Mouse (Mus musculus): ENCODE results near the gene Dgka. TPM values are rescaled to one million over a fixed set of nuclear protein-coding genes. Genes with fewer than 3 reads are reported as not detected.
"Not testable (repeated sequence)": the region's sequence is repeated elsewhere in the genome, so short reads cannot be mapped to it uniquely, and the experiment has no call there.

Gene Dgka
- total RNA-seq, 2 experiments from 2014 or later = 11.7 to 11.9 TPM

DNA sequence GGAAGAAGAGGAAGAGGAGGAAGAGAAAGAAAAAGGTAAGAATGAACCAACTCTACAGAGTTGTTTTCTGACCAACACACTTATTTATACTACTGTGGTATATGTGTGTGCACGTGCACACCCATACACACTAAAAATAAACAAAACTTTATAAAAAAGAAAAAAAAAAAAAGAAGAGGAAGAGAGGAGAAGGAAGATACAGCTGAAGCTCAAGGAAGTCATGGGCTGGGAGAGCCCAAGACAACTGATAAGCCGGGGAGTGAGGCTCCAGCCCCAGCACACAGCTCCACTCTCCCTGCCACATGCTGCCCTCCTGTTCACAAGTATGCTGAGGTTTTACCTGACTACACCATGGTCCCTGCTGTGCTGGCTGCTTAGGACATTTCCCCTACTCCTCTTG is 4.4 kb downstream of the Dgka start:
- intact Hi-C loops (cut with DNase I) = no loop called here
- DNase-seq (ENCODE audit: low spot score) = no peak

DNA sequence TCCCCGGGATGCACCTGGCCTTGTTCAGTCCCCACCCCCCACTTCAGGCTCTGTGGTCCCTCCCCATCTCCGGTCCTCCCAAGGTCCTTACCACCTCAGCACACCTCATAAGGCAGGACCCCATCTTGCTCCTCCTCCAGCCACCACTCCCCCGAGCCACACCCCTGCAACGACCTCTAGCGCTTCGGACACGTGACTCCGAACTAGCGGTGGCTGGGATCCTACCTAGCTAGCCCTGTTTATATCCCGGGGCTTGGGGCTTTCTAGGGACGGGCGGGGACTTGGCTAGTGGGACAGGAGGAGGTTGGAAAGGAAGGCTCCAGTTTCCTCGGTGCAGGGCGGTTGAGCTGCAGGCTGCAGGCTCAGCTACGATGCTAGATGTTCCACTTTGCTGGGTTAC is 7.2 kb downstream of the Dgka start:
- no peak for DNase-seq (ENCODE audit: low spot score)
- intact Hi-C loops (cut with DNase I) = no loop called here

DNA sequence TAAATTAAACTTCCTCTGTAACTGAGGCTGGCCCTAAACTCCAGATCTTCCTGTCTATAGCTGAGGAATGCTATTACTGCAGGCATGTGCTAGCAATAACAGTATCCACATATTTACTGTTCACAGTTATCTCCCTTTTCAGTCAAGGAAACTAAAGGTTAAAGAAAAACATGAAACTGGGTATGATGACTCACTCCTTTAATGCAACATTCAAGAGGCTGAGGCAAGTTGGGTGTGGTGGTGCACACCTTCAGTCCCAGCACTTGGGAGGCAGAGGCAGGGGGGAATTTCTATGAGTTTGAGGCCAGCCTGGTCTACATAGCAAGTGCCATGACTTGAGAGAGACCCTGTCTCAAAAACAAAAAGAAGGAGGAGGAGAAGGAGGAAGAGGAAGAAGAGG is 12.7 kb downstream of the Dgka start:
- intact Hi-C loops (cut with DNase I) = loop anchor here (1.0 kb wide), 1 partner anchor 163 kb away; no protein-coding TSS in a partner anchor
- DNase-seq (ENCODE audit: low spot score) = no peak

DNA sequence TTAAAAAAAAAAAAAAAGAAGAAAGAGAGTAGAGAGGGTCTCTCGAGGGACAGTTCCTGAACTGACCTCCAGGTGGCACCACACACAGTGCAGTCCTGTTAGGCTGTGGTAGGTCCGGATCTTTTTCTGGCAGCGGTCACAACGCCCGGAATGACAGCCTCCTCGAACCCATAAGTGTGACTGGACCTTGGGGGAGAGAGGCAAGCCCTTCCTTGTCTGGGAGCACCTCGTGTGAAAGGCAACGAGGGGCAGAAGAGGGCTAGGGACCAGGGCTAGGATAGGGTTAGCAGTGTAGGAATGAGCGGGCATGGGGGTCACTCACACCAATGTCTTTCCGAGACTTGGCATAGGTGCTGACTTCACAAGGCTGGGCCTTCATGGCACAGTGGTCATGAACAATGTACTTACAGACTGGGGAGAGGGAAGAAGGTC is 13.6 kb downstream of the Dgka start:
- DNase-seq (ENCODE audit: low spot score) = peak; percentile 36
- intact Hi-C loops (cut with DNase I) = loop anchor here (1.0 kb wide), 1 partner anchor 164 kb away; no protein-coding TSS in a partner anchor

DNA sequence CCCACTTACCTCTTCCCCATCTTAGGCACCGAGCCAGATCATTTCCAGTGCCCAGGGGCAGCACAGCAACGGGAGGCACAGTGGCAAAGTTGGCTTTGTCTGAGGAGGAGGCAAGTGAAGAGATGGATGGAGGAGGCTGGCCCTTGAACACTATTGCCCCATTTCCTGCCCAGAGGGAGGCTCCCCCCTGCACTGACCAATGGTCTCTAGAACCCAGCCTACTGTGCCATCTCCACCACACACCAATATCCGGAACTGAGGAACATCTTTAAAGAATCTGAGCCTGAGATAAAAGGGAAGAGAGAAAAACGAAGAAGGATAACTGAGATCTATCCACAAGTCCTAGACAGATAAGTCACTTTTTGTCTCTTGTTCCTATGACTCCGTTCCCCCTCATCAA is 16.6 kb downstream of the Dgka start:
- no peak for DNase-seq (ENCODE audit: low spot score)
- intact Hi-C loops (cut with DNase I) = no loop called here

DNA sequence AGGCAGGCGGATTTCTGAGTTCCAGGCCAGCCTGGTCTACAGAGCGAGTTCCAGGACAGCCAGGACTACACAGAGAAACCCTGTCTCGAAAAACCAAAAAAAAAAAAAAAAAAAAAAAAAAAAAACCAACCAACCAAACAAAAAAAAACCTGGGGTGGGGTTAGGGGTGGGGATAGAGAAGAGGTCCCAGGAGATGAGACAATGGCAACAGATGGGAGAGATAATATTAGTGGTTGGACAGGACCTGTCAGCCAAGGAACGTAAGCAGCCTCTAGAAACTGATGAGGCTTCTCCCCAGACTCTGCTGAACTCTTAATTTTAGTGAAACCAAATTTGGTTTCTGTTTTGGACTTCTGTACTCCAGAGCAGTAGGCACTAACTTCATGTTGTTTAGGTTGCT is 19.2 kb downstream of the Dgka start:
- DNase-seq (ENCODE audit: low spot score); intact Hi-C loops (cut with DNase I): not testable (repeated sequence)

DNA sequence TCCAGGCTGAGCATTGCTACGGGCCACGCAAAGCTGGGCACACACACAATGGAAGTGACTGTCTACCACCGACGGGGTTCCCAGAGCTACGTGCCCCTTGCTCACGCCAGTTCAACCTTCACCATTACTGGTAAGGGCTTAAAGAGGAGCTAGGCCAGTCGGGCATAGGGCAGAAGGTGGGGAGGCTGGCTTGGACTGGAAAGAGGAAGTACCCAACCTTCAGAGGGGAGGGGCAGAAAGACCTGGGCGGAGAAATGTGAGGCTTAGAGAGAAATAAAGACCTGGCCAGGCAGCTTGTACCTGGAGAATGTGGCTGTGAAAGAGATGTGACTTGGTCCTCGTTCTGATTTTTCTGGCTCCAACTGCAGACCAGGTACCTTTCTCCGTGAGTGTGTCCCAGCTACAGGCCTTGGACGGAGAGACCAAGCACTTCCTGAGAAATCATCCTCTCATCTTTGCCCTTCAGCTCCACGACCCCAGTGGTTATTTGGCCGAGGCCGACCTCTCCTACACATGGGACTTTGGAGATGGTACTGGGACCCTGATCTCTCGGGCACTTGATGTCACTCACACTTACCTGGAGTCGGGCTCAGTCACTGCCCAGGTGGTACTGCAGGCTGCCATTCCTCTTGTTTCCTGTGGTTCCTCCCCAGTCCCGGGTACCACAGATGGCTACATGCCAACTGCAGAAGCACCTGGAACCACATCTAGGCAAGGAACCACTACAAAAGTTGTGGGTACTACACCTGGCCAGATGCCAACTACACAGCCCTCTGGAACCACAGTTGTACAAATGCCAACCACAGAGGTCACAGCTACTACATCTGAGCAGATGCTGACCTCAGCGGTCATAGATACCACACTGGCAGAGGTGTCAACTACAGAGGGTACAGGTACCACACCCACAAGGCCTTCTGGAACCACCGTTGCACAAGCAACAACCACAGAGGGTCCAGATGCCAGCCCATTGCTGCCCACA is 28.8 kb downstream of the Dgka start:
- DNase-seq (ENCODE audit: low spot score) = no peak
- intact Hi-C loops (cut with DNase I) = no loop called here

DNA sequence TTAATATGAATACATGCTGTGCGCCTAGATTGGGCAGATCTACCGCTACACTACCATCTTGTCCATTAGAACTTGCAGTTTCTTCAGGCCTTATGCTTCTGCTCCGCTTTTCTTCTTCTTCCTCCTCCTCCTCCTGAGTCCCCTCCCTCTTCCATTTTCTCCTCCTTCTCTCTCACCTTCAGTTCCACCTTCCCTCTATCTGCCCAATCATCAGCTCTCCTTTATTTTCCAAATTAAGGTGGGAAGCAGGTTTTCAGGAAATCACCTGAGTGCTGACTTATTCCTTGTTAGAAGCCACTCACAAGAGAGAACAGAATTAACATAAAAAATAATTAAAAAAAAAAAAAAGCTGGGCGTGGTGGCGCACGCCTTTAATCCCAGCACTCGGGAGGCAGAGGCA is 33.3 kb downstream of the Dgka start:
- intact Hi-C loops (cut with DNase I) = not testable (repeated sequence)

DNA sequence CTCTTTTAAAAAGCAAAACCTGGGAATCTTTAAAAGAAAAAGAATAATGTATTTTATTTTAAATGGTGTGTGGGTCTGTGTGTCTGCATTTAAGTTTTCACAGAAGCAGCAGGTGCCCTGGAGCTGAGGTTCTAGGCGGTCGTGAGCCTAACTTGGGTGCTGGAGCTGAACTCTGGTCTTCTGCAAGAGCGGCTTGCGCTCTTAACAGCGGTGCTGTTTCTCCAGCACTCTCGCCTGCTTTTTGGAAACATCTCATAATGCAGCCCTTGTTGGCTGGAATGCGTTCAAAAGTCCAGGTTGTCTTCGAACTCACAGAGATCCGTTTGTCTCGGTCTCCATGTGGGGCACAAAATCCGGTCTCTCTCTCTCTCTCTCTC is 39.4 kb downstream of the Dgka start:
- no peak for DNase-seq (ENCODE audit: low spot score)
- intact Hi-C loops (cut with DNase I) = no loop called here

More for the DNA sequence above, 33.3 kb downstream of the Dgka start:
- DNase-seq (ENCODE audit: low spot score) = not testable (repeated sequence)

DNA sequence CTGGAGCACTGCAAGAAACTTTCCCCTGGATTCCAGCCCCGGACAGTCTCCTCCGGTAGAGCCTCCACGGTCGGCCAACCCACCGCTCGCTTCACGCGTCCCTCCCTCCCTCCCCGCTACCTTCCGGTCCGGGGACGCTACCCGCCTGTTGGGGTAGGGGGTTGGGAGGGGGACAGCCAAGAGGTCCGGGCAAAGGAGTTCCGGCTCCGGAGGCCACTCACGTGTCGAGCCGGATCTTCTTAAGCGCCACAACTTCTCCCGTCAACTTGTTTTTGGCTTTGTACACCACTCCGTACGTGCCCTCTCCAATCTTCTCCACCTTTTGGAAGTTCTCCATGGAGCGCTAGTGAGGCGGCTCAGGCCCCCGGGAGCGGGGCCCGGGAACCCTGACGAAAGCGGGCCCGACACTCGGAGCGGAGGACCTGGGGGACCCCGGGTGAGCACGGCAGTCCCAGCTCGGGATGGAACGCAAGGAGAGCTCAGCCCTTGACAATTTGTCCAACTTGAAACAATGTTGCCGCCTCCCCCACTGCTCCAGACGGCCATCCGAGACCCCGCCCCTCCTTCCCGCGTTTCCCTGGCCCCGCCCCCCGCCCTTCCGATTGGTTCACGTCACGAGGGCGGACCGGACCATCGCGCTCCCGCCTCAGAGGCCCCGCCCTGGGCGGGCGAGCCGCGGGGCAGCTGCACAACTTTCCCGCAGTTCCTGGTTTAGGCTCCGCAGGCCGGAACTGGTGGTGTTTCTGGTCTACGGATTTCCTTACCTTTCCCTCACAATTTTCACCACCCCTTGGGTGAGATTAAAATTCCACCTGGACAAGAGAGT is 40.0 kb downstream of the Dgka start, which contains the start of gene Cdk2:
Cdk2 (minus strand) TSS at position 541 of the 826 bp plus-strand sequence.
- intact Hi-C loops (cut with DNase I) = no loop called here
- peak; percentile 86 for DNase-seq (ENCODE audit: low spot score)

DNA sequence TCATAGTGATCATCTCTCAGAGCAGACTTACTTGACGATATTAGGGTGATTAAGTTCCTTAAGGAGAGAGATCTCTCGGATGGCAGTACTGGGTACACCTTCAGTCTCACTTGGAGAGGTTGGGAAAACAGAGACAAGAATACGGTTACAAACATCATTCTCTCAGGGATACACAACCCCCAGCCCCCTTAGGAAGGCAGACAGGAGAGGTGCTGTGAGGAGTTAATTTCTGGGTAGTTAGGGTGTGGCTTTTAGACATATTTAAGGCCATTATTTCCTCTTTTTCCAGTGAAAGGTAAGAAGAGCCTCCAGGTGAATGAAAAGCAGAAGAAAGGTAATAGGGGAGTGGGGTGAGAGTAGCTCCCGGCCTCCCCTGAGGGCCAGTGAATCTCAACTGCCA is 40.8 kb downstream of the Dgka start, which contains the start of gene Pmel:
Pmel (plus strand) TSS at position 301 of the 400 bp plus-strand sequence.
- no peak for DNase-seq (ENCODE audit: low spot score)
- intact Hi-C loops (cut with DNase I) = no loop called here

DNA sequence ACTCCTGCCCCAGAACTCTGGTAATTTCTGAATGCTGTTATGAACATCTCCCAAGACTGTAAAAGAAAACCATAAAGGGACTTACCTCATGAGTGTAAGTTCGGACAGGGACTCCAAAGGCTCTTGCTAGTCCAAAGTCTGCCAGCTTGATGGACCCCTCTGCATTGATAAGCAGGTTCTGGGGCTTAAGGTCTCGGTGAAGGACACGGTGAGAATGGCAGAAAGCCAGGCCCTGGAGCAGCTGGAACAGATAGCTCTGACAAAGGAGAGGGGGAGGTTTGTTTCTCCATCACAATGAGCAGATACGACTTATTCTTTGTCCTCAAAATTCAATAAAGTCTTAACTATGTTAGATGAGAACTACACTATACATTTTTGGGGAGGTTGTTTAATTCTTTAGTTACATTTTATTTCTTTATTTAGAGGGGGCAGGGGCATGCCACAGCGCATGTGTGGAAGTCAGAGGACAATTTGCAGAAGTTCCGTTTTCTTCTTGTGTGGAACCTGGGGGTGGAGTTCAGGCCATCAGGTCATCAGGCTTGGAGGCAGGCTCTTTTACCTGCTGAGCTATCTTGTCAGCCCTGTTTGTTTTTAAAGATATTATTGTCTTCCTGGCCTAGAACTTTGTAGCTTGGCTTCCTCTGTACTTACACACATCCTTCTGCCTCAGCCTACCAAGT is 42.2 kb downstream of the Dgka start:
- DNase-seq (ENCODE audit: low spot score) = no peak
- intact Hi-C loops (cut with DNase I) = no loop called here

DNA sequence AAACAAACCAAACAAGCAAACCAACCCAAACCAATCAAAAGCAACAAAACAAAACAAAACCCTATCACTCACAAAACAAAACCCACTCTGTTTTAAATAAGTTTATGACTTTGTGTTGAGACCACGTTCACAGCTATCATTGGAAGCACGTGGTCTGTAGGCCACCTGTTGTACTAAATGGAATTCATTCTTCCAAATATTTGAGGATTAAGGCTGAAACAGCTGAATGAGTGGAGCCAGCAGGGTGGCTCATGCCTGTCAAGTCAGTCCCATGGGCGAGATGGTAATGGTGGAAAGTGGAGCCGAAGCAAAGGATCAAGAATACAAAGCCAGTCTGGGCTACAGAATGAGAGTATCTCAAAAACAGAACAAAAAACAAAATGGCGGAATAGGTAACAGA is 43.9 kb downstream of the Dgka start:
- intact Hi-C loops (cut with DNase I) = no loop called here

DNA sequence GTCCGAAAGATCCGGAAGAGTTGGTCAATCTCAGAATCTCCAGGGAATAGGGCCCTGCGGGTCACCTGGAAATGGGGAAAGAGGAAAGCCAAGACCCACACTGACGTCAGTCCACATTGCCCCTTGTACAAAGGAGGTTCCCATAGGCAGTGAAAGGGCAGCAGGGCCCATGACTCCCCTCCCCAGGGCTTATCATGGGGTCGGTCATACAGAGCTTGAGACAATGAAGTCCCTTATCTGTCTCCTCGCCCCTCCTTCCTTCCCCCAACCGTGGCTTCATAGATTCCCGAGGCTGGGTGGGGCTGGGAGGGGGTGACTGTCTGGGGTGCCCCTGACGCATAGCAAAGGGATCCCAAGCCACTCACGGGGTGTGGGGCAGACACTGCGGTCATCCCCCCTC is 45.0 kb downstream of the Dgka start:
- no peak for DNase-seq (ENCODE audit: low spot score)
- intact Hi-C loops (cut with DNase I) = no loop called here

More for the DNA sequence above, 43.9 kb downstream of the Dgka start:
- no peak for DNase-seq (ENCODE audit: low spot score)

DNA sequence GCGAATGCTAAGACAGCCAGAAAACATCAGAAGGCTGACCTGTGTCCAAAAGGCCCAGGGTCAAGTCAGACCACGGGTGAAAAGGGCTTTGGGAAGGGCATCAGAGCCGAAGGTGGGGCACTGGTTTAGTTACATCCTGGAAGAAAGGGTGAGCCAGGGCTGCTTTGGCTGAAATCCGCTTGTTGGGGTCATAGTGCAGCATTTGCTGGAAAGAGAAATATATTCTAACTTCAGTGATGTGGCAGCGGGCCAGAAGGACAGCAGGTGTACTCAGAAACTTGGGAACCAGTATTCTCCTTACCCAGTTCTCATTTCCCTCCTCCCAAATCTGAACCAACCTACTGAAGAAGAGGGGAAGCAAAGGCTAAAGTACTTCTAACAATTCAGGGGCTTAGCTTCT is 45.6 kb downstream of the Dgka start:
- intact Hi-C loops (cut with DNase I) = no loop called here
- DNase-seq (ENCODE audit: low spot score) = no peak

DNA sequence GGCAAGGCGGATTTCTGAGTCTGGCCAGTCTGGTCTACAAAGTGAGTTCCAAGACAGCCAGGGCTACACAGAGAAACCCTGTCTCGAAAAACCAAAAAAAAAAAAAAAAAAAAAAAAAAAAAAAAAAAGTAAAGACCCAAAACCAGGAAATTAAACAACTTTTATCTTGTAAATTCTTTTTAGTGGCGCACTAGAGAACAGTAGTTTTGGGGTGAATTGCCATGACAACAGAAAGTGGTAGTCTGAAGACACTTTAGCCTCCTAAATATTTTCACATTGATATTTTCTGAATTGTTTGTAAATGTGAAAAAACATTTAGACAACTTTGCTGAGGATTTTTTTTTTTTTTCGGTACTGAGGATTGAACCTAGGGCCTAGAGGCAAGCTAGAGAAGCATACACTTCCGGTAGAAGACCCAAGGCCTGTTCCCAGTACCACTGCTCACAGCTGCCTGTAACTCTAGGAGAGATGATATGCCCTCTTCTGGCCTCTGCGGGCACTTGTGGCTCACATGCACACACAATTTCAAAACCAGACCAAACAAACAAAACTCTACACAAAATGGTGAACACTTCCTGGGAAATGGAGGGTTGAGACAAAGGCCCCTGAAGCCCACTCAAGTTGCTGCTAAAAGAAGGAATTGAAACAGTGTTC is 47.5 kb downstream of the Dgka start:
- intact Hi-C loops (cut with DNase I) = no loop called here
- DNase-seq (ENCODE audit: low spot score) = no peak

DNA sequence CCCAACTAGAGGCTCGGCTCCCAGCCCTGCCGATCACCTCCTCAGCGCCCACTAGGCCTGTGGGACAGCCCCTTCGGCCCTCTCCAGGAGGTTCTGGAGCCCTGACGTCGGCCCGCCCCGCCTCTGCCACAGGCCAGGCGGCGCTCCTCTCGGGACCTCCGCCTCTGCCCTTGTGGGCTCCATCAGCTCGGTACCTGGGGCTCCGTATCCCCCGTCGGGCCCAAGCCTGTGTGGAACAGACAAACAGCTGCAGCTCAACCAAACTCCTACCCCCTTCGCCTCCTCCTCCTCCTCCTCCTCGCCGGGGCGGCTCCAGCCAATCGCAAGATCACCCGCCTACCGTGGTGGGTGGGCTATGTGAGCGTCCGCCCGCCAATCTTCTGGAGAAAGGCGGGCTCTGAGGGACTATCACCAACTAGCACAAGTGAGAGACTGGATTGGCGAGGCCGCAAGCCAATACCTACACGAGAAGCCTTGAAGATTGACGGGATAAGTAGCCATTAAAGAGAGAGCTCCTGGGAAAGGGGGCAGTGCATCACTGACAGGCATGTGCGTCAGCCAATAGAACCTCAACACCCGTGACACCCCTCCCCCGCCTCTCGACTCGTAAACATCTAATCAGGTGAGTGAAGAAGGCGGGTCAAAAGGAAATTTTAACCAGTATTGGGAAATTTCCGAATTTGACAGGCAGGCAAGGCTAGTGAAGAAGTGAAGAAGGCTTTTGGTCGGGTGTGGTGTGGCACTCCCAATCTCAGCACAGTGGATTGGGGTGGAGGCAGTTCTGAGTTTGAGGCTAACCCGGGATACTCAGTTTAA is 48.5 kb downstream of the Dgka start, which contains the start of gene Rab5b:
Rab5b (minus strand) TSS at position 273 of the 816 bp plus-strand sequence.
- intact Hi-C loops (cut with DNase I) = no loop called here

DNA sequence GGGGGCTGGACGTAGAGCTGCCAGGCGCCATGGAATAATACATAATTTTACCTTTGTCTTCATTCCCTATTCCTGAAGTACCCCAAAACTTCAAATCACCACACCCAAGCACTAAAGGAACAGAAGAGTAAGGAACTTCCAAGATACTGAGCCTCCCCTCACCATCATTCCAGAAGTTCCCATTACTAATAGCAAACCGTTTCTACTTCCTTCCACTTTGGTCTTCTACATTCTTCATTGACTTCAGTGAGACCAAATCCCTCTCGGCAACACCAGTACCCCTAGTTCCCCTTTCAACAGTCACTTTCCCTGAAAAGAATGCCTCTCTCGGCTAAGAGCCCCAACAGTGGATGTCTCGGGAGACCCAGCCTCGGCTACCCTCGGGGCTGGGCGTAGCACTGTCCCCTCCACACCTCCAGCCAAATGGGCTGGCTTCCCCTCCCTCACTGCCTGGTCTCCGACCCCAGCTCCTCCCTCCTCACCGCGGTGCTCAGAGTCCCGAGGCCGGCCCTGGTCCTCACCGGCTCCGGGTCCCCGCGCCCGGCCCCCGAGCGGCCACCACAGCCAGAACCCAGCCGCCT is 49.2 kb downstream of the Dgka start:
- no peak for DNase-seq (ENCODE audit: low spot score)
- intact Hi-C loops (cut with DNase I) = no loop called here

More for the DNA sequence above, 48.5 kb downstream of the Dgka start, which contains the start of gene Rab5b:
- peak; percentile 100 for DNase-seq (ENCODE audit: low spot score)

All from heart, postnatal 25 days (tissue).